Mouse (Mus musculus) thymus, postnatal 14 days (tissue): ENCODE results near the gene Cdr2.
A peak's percentile ranks its signal among the peaks of the same experiment; 100 is the strongest.
"Not testable (repeated sequence)": the region's sequence is repeated elsewhere in the genome, so short reads cannot be mapped to it uniquely, and the experiment has no call there.

ENCODE experiments used
- DNase-seq: peaks from one replicate; pipeline ENCODE4 v3.0.0; 2021

Gene Cdr2

GRCm38 (mm10) chr7:120982200-120982841 is at the start of gene Cdr2, which contains the start of gene Mfsd13b:
Gene Cdr2 (minus strand): TSS chr7:120982312.
Gene Mfsd13b (plus strand): TSS chr7:120982509.
- DNase-seq, result peak; percentile 96

GRCm38 (mm10) chr7:121029947-121030346 is 47.8 kb upstream of the Cdr2 start:
- DNase-seq, result not testable (repeated sequence)

- no peak for DNase-seq
Observed at GRCm38 (mm10) chr7:121026300-121026699, 44.2 kb upstream of the Cdr2 start.

GRCm38 (mm10) chr7:121025221-121026008 is 43.3 kb upstream of the Cdr2 start:
- no peak for DNase-seq

GRCm38 (mm10) chr7:121020277-121020676 is 38.2 kb upstream of the Cdr2 start:
- peak; percentile 40 for DNase-seq

- no peak for DNase-seq
Observed at GRCm38 (mm10) chr7:121018778-121019177, 36.7 kb upstream of the Cdr2 start.

- no peak for DNase-seq
Observed at GRCm38 (mm10) chr7:121014486-121014885, 32.4 kb upstream of the Cdr2 start.

GRCm38 (mm10) chr7:121011794-121012689 is 29.9 kb upstream of the Cdr2 start:
- DNase-seq, result no peak

- DNase-seq, result no peak
Observed at GRCm38 (mm10) chr7:121003793-121004418, 21.8 kb upstream of the Cdr2 start.

GRCm38 (mm10) chr7:121002407-121002928 is 20.4 kb upstream of the Cdr2 start:
- DNase-seq, result no peak

- DNase-seq, result no peak
Observed at GRCm38 (mm10) chr7:121001879-121002278, 19.8 kb upstream of the Cdr2 start.

GRCm38 (mm10) chr7:121000065-121000822 is 18.1 kb upstream of the Cdr2 start:
- DNase-seq, result no peak

- no peak for DNase-seq
Observed at GRCm38 (mm10) chr7:120999021-120999530, 17.0 kb upstream of the Cdr2 start.

- no peak for DNase-seq
Observed at GRCm38 (mm10) chr7:120991191-120991590, 9.1 kb upstream of the Cdr2 start.

- peak; percentile 32 for DNase-seq
Observed at GRCm38 (mm10) chr7:120982968-120983367, 856 bp upstream of the Cdr2 start.

GRCm38 (mm10) chr7:120980931-120981924 is 884 bp downstream of the Cdr2 start:
- DNase-seq, result peak; percentile 68

GRCm38 (mm10) chr7:120980041-120980440 is 2.1 kb downstream of the Cdr2 start:
- no peak for DNase-seq

GRCm38 (mm10) chr7:120977063-120977462 is 5.0 kb downstream of the Cdr2 start:
- DNase-seq, result no peak

GRCm38 (mm10) chr7:120974001-120974400 is 8.1 kb downstream of the Cdr2 start:
- no peak for DNase-seq

- not testable (repeated sequence) for DNase-seq
Observed at GRCm38 (mm10) chr7:120972471-120972870, 9.6 kb downstream of the Cdr2 start.
